Comparison of ENCODE assay signal across 2 mouse cellular contexts in the genomic region with DNA sequence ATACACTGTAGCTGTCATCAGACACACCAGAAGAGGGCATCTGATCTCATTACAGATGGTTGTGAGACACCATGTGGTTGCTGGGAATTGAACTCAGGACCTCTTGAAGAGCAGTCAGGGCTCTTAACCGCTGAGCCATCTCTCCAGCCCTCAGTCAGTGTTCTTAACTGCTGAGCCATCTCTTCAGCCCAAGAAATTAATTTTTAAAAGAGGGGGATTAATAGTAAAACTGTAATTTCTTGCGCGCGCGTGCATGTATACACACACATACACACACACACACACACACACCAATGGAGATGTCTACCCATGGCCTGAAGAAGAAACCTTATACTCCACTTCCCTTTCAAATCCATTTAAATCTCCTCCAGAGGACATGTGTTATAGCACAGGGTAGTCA. TPM values are rescaled to one million over a fixed set of nuclear protein-coding genes. Genes with fewer than 3 reads are reported as not detected.
"Had no signal": no experiment of that assay in that cellular context is flagged by ENCODE, and none has a peak within 500 bp of the region (broad histone marks: within the 10 kb centered on the region; RNA-seq: fewer than 3 reads in every experiment).

No protein-coding gene starts in this region.

RNA-seq across cellular contexts. Expression of gene Prrt4, which starts 18.1 kb away (rescaled TPM):
- polyA plus RNA-seq: liver, postnatal 0 days; macrophage had no signal
